Mouse (Mus musculus): ENCODE measurements around the gene Mark4.

The Mark4 gene

DNA sequence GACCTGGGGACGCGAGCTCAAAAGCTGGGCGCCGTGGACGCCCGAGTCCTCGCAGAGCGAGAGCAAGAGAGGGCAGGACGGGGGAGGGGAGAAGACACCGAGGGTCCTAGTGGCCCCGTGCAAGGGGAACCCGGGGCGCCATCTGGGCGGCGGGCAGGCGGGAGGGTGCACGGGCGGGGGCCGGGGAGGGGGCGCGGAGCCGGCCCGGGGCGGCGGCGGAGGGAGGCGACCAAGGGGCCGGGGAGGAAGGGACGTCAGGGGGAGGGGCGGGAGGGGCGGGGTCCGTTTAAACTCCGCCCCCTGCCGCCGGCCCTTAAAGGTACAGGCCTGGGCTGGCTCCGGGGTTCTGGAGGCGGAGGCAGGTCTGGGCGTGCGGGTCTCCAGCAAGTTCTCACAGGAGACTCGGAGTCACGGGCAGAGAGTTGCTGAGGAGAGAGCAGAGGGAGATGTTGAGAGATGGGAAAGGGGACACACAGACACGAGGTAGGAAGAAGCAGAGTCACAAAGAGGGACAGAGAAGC, at the start of gene Mark4:
Mark4 (minus strand) TSS at position 231 of the 521 bp plus-strand sequence.
- no peak for DNase-seq (ENCODE audit: low read depth, low spot score)

DNA sequence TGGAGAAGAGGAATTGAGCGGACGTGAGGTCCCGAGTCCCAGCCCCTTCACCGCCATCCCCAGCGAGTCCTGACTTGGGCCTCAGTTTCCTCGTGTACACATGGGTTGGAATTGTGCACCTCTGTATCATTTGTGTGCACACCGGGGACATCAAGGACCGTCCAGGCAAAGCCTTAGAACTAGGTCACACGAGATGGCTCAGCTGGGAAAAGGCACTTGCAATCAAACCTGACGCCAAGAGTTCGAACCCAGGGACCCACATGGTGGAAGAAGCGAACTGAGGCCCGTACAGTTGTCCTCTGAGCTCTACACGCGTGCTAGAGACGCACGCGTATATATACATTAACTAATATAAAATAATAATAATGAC, 49.0 kb upstream of the Mark4 start:
- no peak for DNase-seq (ENCODE audit: low read depth, low spot score)

- no peak for DNase-seq (ENCODE audit: low read depth, low spot score)
These were observed 48.5 kb upstream of the Mark4 start for GRCm38 (mm10) chr7:19506969-19507611.

- no peak for DNase-seq (ENCODE audit: low read depth, low spot score)
These were observed 47.7 kb upstream of the Mark4 start for GRCm38 (mm10) chr7:19506326-19506725.

DNA sequence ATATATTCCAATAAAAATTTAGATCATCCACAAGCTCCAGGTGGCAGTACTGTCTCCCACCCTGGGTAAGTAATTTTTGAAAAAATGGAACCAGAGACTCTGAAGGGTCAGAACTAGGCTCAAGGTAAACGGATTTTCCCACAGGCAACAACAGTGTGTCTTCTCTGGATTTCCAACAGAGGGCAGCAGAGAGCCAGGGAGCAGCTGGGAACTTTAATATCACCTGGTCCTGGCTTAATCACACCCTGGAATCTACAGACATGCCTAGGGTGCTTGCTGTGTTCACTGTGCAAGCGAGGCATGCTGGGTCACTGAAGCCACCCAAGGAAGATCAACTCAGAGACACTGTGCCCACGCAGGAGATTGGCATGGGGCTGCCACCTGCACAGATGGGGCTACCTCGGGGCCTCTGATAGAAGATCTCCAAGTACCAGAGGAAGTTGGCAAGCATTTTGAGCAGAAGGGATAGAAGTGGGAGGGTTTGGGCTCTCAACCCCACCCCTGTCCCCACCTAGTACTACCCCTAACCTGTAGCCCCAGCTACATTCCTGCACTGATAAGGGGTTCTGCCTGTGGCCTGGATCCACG, 45.0 kb upstream of the Mark4 start:
- DNase-seq (ENCODE audit: low read depth, low spot score) = no peak

- no peak for DNase-seq (ENCODE audit: low read depth, low spot score)
These were observed 43.0 kb upstream of the Mark4 start for GRCm38 (mm10) chr7:19501658-19502057.

DNA sequence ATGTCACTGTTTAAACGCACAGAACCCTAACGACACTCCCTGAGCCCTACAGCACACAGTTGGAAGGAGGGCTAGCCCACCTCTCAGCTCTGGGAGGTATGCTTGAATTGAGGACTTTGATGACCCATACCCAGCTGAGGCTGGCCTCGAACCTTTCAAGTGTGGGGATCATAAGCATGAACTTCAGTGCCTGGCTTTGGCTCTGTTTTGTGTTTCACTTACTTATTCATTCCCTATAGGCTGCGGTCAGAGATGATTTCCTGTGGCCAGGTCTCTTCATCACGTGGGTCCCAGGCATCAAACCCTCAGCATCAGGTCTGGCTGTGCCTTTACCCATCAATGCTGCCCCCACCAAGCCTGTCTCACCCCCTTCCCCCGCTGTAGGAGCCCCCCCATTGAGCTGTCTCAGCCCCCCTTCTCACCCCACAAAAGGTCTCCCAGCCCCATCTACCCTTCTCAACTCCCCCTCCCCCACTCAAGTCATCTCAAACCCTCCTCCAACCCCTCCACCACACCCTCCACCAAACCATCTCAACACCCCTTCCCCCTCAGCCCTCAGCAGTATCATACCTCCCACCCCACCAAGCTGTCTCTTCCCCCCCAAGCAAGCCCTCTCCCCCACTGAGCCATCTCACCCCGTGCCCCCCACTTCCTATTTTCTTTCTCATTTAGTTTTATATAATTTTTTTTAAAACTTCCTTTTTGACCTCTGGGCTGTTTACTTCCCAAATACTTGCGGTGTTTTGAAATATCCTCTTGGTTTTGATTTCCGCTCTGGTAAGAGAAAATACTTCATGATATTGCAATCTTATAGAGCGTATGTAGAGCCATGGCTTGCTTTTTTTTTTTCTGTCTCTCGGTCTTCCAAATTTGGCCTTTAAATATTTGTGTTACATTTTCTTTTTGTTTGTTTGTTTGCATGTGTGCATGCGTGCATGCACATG, 42.1 kb upstream of the Mark4 start:
- no peak for DNase-seq (ENCODE audit: low read depth, low spot score)

- no peak for DNase-seq (ENCODE audit: low read depth, low spot score)
These were observed 39.7 kb upstream of the Mark4 start for GRCm38 (mm10) chr7:19498326-19498725.

- no peak for DNase-seq (ENCODE audit: low read depth, low spot score)
These were observed 37.6 kb upstream of the Mark4 start for GRCm38 (mm10) chr7:19496214-19496555.

DNA sequence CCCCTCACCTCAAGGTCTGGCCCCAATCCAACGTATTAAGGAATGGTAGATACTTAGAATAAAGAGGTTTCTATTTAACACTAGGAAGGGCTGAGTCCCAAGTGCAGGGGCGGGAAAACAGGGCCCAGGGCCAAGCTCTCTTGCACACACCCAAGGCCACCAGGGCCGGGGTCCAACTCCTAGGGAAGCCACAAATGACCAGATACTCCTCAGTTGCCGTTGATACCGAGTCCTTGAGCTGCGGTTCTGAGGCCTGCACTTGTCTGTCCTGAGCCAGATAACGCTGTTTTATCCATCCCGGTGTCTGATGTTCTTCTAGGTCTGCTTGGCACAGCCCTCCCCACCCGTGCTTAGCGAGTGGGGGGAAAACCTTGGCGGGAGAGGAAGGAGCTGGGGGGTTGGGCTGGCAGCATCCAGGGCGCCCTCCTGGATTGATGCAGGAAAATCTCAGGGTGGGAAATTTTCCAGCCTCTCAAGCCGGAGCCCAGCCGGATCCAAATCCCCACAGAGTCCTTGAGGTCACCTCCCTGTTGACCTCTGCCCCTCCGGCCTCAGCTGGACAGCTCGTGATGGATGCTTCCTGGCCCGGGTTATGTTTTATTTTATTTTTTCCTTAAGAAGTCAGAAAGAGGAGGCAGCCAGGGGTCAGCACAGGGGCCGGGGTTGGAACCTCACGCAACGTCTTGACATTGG, 37.0 kb upstream of the Mark4 start:
- no peak for DNase-seq (ENCODE audit: low read depth, low spot score)

- no peak for DNase-seq (ENCODE audit: low read depth, low spot score)
These were observed 36.3 kb upstream of the Mark4 start for GRCm38 (mm10) chr7:19494751-19495474.

DNA sequence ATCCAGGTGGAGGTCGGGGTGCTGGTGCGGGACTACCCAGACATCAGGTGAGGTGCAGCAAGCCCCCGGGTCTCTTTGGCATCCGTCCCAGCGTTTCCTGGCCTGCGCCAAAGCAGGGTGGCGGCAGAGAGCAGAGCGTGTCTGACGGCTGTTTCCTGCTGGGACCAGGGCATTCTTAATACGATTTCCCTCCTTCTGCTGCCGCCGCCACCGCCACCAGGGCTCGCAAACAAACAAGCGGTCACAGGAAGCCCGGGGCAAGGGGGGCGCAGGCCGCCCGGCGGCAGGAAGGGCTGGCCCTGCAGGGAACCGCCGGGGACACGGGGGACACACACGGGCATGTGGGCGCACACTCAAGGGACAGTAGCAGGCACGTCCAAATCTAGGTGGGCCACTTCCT, 33.1 kb upstream of the Mark4 start:
- DNase-seq (ENCODE audit: low read depth, low spot score) = no peak

DNA sequence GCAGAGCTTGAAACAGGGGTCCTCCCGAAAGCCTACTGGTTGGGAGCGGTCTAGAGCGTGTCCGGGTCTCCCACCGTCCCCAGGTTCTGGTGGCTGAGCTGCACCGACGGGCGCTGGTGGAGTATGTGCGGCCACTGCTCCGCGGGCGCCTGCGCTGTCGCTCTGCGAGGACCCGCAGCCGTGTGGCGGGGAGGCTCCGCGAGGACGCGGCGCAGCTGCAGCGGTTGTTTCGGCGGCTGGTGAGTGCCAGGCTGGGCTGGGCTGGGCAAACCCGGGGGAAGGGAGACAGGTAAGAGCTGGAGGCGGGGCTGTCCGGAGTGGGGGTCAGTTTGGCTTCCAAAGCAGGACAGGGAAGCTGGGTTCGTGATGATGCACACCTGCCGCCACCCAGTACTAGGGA, 30.9 kb upstream of the Mark4 start:
- no peak for DNase-seq (ENCODE audit: low read depth, low spot score)

DNA sequence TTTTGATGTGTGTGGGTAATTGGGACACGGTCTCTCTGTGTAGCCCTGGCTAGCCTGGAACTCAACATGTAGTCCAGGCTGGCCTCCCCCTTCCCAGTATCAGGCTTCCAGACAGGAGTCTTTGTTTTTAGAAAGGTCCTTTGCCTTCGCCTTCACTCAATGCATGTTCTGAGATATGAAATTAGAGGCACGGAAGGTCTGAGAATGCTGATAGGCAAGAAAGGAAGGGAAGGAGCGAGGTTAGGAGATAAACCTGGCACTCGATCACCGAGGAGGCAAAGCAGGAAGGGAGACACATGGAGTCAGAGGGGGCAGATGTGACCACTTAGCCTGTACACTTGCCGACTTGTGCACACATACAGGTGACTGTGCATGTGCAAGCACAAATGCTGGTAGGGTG, 27.9 kb upstream of the Mark4 start:
- no peak for DNase-seq (ENCODE audit: low read depth, low spot score)

DNA sequence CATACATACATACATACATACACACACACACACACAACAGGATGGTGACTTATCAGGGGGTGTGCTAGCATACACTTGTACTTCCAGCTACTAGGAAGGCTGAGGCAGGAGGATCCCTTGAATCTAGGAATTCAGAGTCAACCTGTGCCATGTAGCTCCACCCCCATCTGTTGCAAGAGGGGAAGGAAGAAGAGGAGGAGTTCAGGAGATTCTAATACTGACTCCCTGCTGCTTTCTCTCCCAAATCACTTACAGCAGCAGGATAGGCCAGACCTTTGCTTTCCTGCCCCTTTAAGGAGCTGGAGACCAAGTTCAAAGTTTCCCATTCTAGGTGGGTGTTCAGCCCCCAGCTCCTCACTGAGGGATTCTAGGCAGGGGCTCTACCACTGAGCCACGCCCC, 26.9 kb upstream of the Mark4 start:
- DNase-seq (ENCODE audit: low read depth, low spot score) = no peak

DNA sequence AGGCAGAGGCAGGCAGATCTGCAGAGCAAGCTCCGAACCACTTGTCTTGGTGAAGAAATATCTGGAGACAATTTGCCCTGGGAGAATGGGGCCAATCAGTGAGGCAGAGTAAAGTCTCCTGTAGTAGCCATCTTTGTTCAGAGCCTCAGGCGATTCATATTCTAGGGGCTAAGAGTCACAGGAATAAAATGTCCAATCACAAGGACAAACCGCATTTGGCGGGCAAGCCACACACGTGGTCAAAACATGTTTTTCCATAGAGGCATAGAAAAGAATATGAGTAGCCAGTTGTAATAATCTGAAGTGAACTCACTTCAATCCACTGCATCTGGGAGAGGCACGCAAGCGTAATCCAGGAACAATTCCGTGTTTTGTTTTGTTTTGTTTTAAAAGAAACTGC, 24.7 kb upstream of the Mark4 start:
- no peak for DNase-seq (ENCODE audit: low read depth, low spot score)

GRCm38 (mm10) chr7:19477624-19478384, 19.2 kb upstream of the Mark4 start:
- DNase-seq (ENCODE audit: low read depth, low spot score) = no peak

GRCm38 (mm10) chr7:19477084-19477483, 18.5 kb upstream of the Mark4 start:
- DNase-seq (ENCODE audit: low read depth, low spot score) = no peak

DNA sequence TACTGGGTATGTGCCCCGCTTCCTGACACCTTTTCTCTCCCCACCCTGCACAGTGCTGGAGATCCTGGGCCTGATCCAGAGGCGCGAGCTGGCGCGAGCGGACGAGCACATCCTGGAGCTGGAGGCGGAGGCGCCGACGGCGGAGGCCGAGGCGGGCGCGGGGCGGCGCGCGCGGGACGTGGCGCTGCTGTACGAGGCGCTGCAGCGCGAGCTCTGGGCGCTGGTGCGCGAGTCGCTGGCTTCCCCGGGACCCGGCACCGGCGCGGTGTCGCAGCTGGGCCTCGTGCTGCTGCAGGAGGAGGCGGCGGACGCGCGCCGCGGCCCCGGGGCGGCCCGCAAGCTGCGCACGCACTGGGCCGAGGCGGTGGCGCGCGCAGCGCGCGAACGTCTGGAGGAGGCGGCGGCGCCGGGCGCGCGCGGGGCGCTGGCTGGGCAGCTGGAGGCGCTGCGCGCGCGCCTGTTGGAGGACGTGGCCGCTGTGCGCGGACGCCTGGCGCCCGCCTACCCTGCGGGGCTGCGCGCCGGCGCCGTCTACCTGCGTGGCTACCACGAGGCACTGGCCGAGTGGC, 15.3 kb upstream of the Mark4 start:
- DNase-seq (ENCODE audit: low read depth, low spot score) = no peak

DNA sequence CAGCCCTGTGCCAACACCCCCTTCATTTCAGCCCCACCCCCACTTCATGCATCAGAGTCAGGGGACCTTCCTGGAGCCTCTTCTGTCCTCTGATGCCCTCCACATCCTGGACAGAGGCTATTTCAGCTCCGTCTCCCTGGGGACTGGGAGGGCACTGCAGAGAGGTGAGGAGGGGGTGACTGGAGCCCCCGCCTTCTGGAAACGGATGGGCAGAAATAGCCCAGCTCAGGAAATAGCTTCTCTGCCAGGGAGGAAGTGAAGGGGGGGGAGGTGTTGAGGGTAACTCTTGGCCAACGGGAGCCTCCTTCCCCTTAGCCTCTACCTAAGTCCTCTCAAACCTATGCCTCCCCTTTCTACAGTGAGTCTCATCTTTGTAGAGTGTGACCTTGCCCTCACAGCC, 13.8 kb upstream of the Mark4 start:
- DNase-seq (ENCODE audit: low read depth, low spot score) = no peak

All from WW6 (cell line).